Comparison of ENCODE assay signal across 20 mouse cellular contexts in the genomic region with DNA sequence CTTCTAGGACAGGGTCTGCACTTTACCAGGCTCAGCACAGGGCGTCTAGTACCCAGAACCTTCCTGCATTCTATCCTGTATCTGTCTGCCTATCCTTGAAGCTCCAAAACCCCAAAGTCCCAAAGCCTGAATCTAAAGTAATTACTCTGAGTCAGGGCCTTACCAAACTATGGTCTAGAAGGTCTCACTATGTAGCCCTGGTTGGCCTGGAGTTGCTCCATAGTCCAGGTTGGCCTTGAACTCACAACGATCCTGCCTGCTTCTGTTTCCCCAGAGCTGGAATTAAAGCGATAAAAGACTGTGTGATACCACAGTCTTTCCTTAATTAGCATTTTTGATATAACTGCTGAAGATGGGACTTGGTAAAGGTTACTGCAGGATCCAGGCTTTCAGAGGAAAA. TPM values are rescaled to one million over a fixed set of nuclear protein-coding genes. Genes with fewer than 3 reads are reported as not detected.
"Had no signal": no experiment of that assay in that cellular context is flagged by ENCODE, and none has a peak within 500 bp of the region (broad histone marks: within the 10 kb centered on the region; RNA-seq: fewer than 3 reads in every experiment).

No protein-coding gene starts in this region.

- H3K4me3 ChIP-seq: kidney, embryonic 15.5 days; limb, embryonic 10.5 days; limb, embryonic 13.5 days; liver, embryonic 13.5 days; megakaryocyte, embryonic 14.5 days; midbrain, embryonic 10.5 days; midbrain, embryonic 13.5 days; myocyte; neural tube, embryonic 13.5 days; stomach, embryonic 15.5 days had no signal

- H3K9me3 ChIP-seq: kidney, embryonic 15.5 days; limb, embryonic 10.5 days; limb, embryonic 13.5 days; liver, embryonic 13.5 days; megakaryocyte, embryonic 14.5 days; midbrain, embryonic 10.5 days; midbrain, embryonic 13.5 days; neural tube, embryonic 13.5 days; stomach, embryonic 15.5 days had no signal

- DNase-seq: kidney, adult 8-10 months; kidney, postnatal 10 days; kidney, postnatal 36 days; liver, embryonic 13.5 days; lung, embryonic 14.5 days; retina, postnatal 1 day; right cerebral cortex, postnatal 25 days; spleen, adult 18-20 months; thymus, postnatal 25 days had no signal

- H3K27me3 ChIP-seq: kidney, embryonic 15.5 days; limb, embryonic 13.5 days; liver, embryonic 13.5 days; megakaryocyte, embryonic 14.5 days; midbrain, embryonic 13.5 days; neural tube, embryonic 13.5 days; stomach, embryonic 15.5 days had no signal

- H3K4me2 ChIP-seq: kidney, embryonic 15.5 days; limb, embryonic 13.5 days; liver, embryonic 13.5 days; lung, embryonic 14.5 days; midbrain, embryonic 13.5 days; neural tube, embryonic 13.5 days; stomach, embryonic 15.5 days had no signal

- H3K9ac ChIP-seq: kidney, embryonic 15.5 days; limb, embryonic 13.5 days; liver, embryonic 13.5 days; lung, embryonic 14.5 days; midbrain, embryonic 13.5 days; neural tube, embryonic 13.5 days; stomach, embryonic 15.5 days had no signal

- H3K27ac ChIP-seq: limb, embryonic 10.5 days; limb, embryonic 13.5 days; liver, embryonic 13.5 days; midbrain, embryonic 10.5 days; midbrain, embryonic 13.5 days; neural tube, embryonic 13.5 days; stomach, embryonic 15.5 days had no signal

- ATAC-seq: lung, postnatal 0 days; midbrain, embryonic 13.5 days; midbrain, embryonic 16.5 days had no signal

RNA-seq across cellular contexts. Expression of a gene that starts 44.9 kb away (rescaled TPM):
- polyA plus RNA-seq: myocyte had no signal
